ENCODE assay signal across 19 mouse cellular contexts in the genomic region with DNA sequence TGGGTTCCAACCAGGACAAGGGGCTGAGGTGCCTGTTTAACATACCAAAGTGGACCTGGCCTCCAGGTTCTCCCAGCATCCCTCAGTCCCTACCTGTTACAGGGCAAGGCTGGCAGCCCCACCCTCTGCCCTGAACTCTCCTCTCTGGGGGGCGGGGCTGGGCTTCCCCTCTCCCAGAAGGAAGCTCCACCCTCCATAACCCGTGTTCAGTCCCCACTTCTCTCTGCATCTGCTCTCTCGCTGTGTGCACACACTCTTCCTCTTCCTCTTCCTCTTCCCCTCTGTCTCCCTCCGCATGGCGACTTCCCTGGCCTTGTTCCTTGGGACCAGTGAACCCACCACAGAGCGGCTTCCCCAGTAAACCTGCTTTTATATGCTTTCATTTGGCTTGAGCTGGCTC.
A peak's percentile ranks its signal among the peaks of the same experiment; 100 is the strongest.
DNase-seq lines count a peak whose midpoint lies in the region; ATAC-seq lines count a peak whose summit lies in the region.
"Had no signal": no experiment of that assay in that cellular context is flagged by ENCODE, and none has a peak within 500 bp of the region (broad histone marks: within the 10 kb centered on the region; RNA-seq: fewer than 3 reads in every experiment).

No protein-coding gene starts in this region.

- peak overlapping the region; percentile 31 for H3K4me3 ChIP-seq in heart, embryonic 10.5 days
- H3K4me3 ChIP-seq in liver, embryonic 11.5 days (ENCODE audit: low read depth, low read length), result no peak overlapping the region
- peak overlapping the region; percentile 80 for H3K4me3 ChIP-seq in megakaryocyte, embryonic 14.5 days (replicated peaks)
- H3K4me3 ChIP-seq: embryonic facial prominence, embryonic 12.5 days; heart, adult 2 months; hindbrain, embryonic 12.5 days; myocyte had no signal

- H3K9ac ChIP-seq in liver, embryonic 11.5 days (ENCODE audit: low read depth, low read length), result no peak overlapping the region
- H3K9ac ChIP-seq: embryonic facial prominence, embryonic 12.5 days; hindbrain, embryonic 12.5 days had no signal

- no peak overlapping the region for H3K27ac ChIP-seq in heart, embryonic 10.5 days
- no peak overlapping the region for H3K27ac ChIP-seq in liver, embryonic 11.5 days (ENCODE audit: low read depth, low read length)
- H3K27ac ChIP-seq: embryonic facial prominence, embryonic 12.5 days; heart, adult 2 months; hindbrain, embryonic 12.5 days; kidney, postnatal 0 days; midbrain, embryonic 10.5 days had no signal

- ATAC-seq in liver, embryonic 11.5 days (replicated peaks; ENCODE audit: low FRiP score), result no peak
- peak; percentile 46 to 51 for ATAC-seq in hematopoietic stem cell, adult 5-6 weeks (replicated peaks in 1 of 2; ENCODE audit: insufficient read depth in 1 of 2, low FRiP score in 2 of 2, low TSS enrichment in 1 of 2, low read depth in 1 of 2, poor library complexity in 2 of 2, severe bottlenecking in 2 of 2)

- no peak for DNase-seq in heart, embryonic 10.5 days (ENCODE audit: low spot score)
- DNase-seq in heart, postnatal 25 days (ENCODE audit: low spot score), result no peak
- DNase-seq in liver, embryonic 11.5 days (ENCODE audit: low spot score), result no peak
- DNase-seq in liver, result no peak
- no peak for DNase-seq in adrenal gland, postnatal 4 days (ENCODE audit: low spot score in 2 of 2)
- no peak for DNase-seq in spleen, adult 18-20 months
- DNase-seq: adrenal gland, postnatal 36 days; cerebellum, postnatal 25 days; heart, adult 2 months; layer of hippocampus, adult 9-11 months; lung, adult 2 months; thymus, postnatal 25 days had no signal

- H3K9me3 ChIP-seq in heart, embryonic 10.5 days, result no peaks in the 10 kb centered on the region
- H3K9me3 ChIP-seq in liver, embryonic 11.5 days (ENCODE audit: control insufficient read depth, low read length), result no peaks in the 10 kb centered on the region
- H3K9me3 ChIP-seq in megakaryocyte, embryonic 14.5 days, result peaks cover 59% of the 10 kb centered on the region
- H3K9me3 ChIP-seq: embryonic facial prominence, embryonic 12.5 days; midbrain, embryonic 10.5 days had no signal

- H3K27me3 ChIP-seq in heart, embryonic 10.5 days (ENCODE audit: insufficient read depth, poor library complexity, severe bottlenecking), result peaks cover 31% of the 10 kb centered on the region; the same call in 1 of the 2 replicates
- peaks cover 2% of the 10 kb centered on the region; the same call in 1 of the 2 replicates for H3K27me3 ChIP-seq in liver, embryonic 11.5 days (replicated peaks; ENCODE audit: control insufficient read depth, insufficient read depth, low read length)
- H3K27me3 ChIP-seq in megakaryocyte, embryonic 14.5 days (replicated peaks), result peaks cover 32% of the 10 kb centered on the region

- peak overlapping the region; percentile 16; the same call in 1 of the 2 replicates for H3K4me2 ChIP-seq in liver, embryonic 11.5 days
- H3K4me2 ChIP-seq: embryonic facial prominence, embryonic 12.5 days; hindbrain, embryonic 12.5 days had no signal

- intact Hi-C loops in heart, postnatal 25 days (cut with DNase I), result no loop called here

- no peaks in the 10 kb centered on the region for H3K36me3 ChIP-seq in heart, embryonic 10.5 days
- H3K36me3 ChIP-seq in liver, embryonic 11.5 days (ENCODE audit: control insufficient read depth, insufficient read depth, low read length), result no peaks in the 10 kb centered on the region
- H3K36me3 ChIP-seq in megakaryocyte, embryonic 14.5 days (replicated peaks; ENCODE audit: low read length), result no peaks in the 10 kb centered on the region
- H3K36me3 ChIP-seq: embryonic facial prominence, embryonic 12.5 days; hindbrain, embryonic 12.5 days; midbrain, embryonic 10.5 days had no signal

- WGBS in heart, embryonic 10.5 days, result 28% methylated on average over 6 of the region's 6 CpGs
- WGBS in liver, embryonic 11.5 days, result 14% methylated on average over 6 of the region's 6 CpGs

- H3K4me1 ChIP-seq in heart, embryonic 10.5 days, result peaks cover 8% of the 10 kb centered on the region
- H3K4me1 ChIP-seq in liver, embryonic 11.5 days (replicated peaks; ENCODE audit: control insufficient read depth, insufficient read depth, low read length), result no peaks in the 10 kb centered on the region
- H3K4me1 ChIP-seq in megakaryocyte, embryonic 14.5 days, result peaks cover 8% of the 10 kb centered on the region
- H3K4me1 ChIP-seq: embryonic facial prominence, embryonic 12.5 days had no signal
